Comparison of ENCODE assay signal across 16 mouse cellular contexts in the genomic region with DNA sequence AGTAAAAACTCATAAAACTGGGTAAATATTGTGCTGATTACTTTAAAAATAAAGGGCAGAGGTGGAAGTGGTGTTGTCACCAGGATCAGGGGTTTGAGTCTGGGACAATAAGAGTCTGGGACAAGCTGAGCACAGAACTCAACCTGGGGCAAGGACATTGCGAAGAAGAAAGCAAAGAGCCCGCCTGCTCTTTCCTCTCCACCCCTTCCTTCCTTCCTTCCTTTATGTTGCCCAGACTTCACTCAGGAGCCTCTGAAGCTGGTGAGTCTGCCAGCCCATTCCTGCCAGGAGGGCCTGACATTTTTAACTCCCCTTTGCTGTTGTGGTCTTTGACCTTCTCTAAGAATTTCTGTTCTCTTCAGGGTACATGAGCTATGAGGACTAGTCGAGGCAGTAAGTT.
DNase-seq lines count a peak whose midpoint lies in the region; ATAC-seq and TF ChIP-seq lines count a peak whose summit lies in the region.
"Had no signal": no experiment of that assay in that cellular context is flagged by ENCODE, and none has a peak within 500 bp of the region (broad histone marks: within the 10 kb centered on the region; RNA-seq: fewer than 3 reads in every experiment).

No protein-coding gene starts in this region.

- H3K4me1 ChIP-seq in lung, postnatal 0 days (ENCODE audit: insufficient read depth, low read depth, low read length) = no peaks in the 10 kb centered on the region
- H3K4me1 ChIP-seq: embryonic facial prominence, embryonic 10.5 days; forebrain, embryonic 13.5 days; hindbrain, embryonic 15.5 days had no signal

- peak overlapping the region; percentile 34; the same call in 1 of the 2 replicates for H3K27ac ChIP-seq in layer of hippocampus, adult 2 months
- 0 out of 2 replicates have a peak overlapping the region, but pooled peaks have one; percentile 9 for H3K27ac ChIP-seq in lung, postnatal 0 days (ENCODE audit: low read length)
- H3K27ac ChIP-seq: embryonic facial prominence, embryonic 10.5 days; forebrain, embryonic 13.5 days; heart, embryonic 13.5 days; hindbrain, embryonic 15.5 days had no signal

- no peak for TF ChIP-seq CTCF in layer of hippocampus, adult 2 months (conservative IDR thresholded peaks at IDR 0.05)
- no peak for TF ChIP-seq CTCF in lung, postnatal 0 days (IDR thresholded peaks at IDR 0.05)

- H3K4me3 ChIP-seq in layer of hippocampus, adult 2 months = no peak overlapping the region
- no peak overlapping the region for H3K4me3 ChIP-seq in lung, postnatal 0 days (ENCODE audit: low read depth, low read length)
- H3K4me3 ChIP-seq: embryonic facial prominence, embryonic 10.5 days; forebrain, embryonic 13.5 days; heart, embryonic 13.5 days; hindbrain, embryonic 15.5 days had no signal

- no peak overlapping the region for H3K9ac ChIP-seq in lung, postnatal 0 days (replicated peaks; ENCODE audit: low read depth)
- H3K9ac ChIP-seq: forebrain, embryonic 13.5 days; heart, embryonic 13.5 days; hindbrain, embryonic 15.5 days had no signal

- no peaks in the 10 kb centered on the region for H3K9me3 ChIP-seq in lung, postnatal 0 days (ENCODE audit: low read length)
- H3K9me3 ChIP-seq: embryonic facial prominence, embryonic 10.5 days; forebrain, embryonic 13.5 days; heart, embryonic 13.5 days; hindbrain, embryonic 15.5 days had no signal

- WGBS in lung, postnatal 0 days = 64% methylated on average over 3 of the region's 3 CpGs

- ATAC-seq in lung, postnatal 0 days = peak; percentile 53; the same call in 1 of the 2 replicates
- ATAC-seq: activated CD4-positive, CD25-positive, alpha-beta regulatory T cell, adult 4 months; forebrain, embryonic 13.5 days; Patski had no signal

- peak; percentile 74 for TF ChIP-seq EP300 in lung, postnatal 0 days (IDR thresholded peaks at IDR 0.05)

- intact Hi-C loops in left cerebral cortex, postnatal 14 days (cut with DNase I) = no loop called here

- no peaks in the 10 kb centered on the region for H3K27me3 ChIP-seq in lung, postnatal 0 days (replicated peaks; ENCODE audit: insufficient read depth, low read length)
- H3K27me3 ChIP-seq: CH12.LX; forebrain, embryonic 13.5 days; heart, embryonic 13.5 days; hindbrain, embryonic 15.5 days; Patski had no signal

- H3K36me3 ChIP-seq in lung, postnatal 0 days (ENCODE audit: insufficient read depth, low read length) = no peaks in the 10 kb centered on the region
- H3K36me3 ChIP-seq: embryonic facial prominence, embryonic 10.5 days; heart, embryonic 13.5 days; hindbrain, embryonic 15.5 days had no signal

- H3K4me2 ChIP-seq in lung, postnatal 0 days (replicated peaks; ENCODE audit: low read depth, low read length) = no peak overlapping the region
- H3K4me2 ChIP-seq: forebrain, embryonic 13.5 days; heart, embryonic 13.5 days; hindbrain, embryonic 15.5 days had no signal

- DNase-seq in cerebellum, adult 9-11 months = peak; percentile 42
- no peak for DNase-seq in cerebellum, adult 9-10 months
- DNase-seq in layer of hippocampus, adult 2 months (ENCODE audit: low spot score in 2 of 2) = no peak
- DNase-seq in layer of hippocampus, postnatal 10 days (ENCODE audit: low spot score in 2 of 2) = no peak
- no peak for DNase-seq in lung, postnatal 0 days (ENCODE audit: low spot score)
- DNase-seq in lung, postnatal 36 days = peak; percentile 6
- DNase-seq in left cerebral cortex, postnatal 14 days (ENCODE audit: low spot score in 2 of 2) = no peak
- DNase-seq: adrenal gland, postnatal 14 days; gastrocnemius, postnatal 36 days had no signal

Comparison
In these comparisons a context has a peak if more than half of its experiments do, and no peak if none do; other contexts are left out.
1. DNase-seq: peak in cerebellum, adult 9-11 months (single experiment) and lung, postnatal 36 days (single experiment); none in cerebellum, adult 9-10 months (single experiment), layer of hippocampus, adult 2 months (0 of 2), layer of hippocampus, postnatal 10 days (0 of 2), lung, postnatal 0 days (single experiment) and left cerebral cortex, postnatal 14 days (0 of 2).